Mouse (Mus musculus): ENCODE measurements around the gene Fdxr.
A peak's percentile ranks its signal among the peaks of the same experiment; 100 is the strongest.

The Fdxr gene

DNA sequence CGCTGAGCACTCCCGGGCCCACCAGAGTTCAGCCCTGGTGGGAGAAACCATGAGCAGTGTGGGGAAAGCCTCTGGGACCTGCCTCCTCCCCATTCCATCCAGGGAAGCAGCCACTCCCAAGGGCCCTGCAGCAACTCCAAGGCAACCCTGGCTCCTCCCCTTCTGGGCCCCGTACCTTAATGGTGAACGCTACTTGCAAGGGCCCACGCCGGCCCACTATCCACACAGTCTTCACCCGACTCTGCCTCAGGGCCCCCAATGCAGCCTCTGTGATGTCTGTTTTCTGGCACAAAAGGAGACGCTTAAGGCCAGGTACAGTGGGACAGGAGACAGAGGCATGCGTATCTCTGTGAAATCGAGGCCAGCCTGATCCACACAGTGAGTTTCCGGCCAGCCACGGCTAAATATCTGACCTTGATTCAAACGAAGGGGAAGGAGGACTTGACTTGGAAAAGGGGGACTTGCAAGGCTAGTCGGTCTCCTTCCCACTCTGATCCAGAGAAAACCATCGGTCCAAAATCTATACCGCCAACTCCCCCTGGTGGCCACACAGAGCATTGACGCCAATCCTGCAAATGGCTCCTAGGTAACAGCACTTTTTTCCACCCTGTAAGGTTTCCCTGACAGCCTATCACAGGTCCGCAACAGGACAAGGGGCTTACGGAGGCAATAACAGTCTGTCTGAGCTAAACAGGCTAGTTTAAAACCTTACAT is 6.5 kb downstream of the Fdxr start:
- peak; percentile 67 for DNase-seq (ENCODE audit: low read depth, low spot score)

DNA sequence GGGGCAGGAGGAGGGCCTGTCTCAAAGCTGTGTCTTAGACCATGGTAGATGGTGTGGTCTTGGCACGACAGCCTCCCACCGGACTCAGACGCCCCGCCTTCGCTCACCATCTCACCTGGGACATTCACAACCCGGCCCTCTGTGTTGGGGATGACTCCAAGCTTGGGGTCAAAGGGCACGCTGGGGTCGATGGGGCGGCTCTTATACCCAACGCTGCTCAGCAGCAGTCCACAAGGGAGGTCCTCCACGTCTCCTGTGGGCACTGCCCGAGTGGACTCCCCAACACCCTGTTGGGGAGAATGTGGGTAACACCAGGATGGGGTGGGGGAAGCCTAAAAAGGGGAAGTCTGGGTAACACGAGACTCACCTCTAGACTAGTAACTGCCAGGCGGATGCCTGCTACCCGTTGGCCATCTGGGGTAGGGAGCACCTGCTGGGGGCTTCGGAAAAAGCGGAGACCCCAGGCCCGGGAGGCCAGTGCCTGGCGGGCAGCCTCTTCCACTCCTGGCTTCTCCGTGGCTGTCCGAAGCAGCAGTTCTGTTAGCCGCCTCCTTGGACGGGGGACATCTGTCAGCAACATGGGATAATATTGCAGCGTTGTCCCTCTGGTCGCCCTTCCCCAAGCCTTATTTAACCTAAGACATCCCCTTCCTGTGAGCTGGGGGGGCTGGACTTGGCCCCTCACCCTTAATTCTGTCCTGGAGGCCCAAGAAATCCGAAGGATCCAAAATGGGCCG is 7.4 kb downstream of the Fdxr start:
- no peak for DNase-seq (ENCODE audit: low read depth, low spot score)

- DNase-seq (ENCODE audit: low read depth, low spot score): no peak
These were observed 8.9 kb downstream of the Fdxr start for GRCm38 (mm10) chr11:115267958-115268357.

- DNase-seq (ENCODE audit: low read depth, low spot score): no peak
These were observed 9.6 kb downstream of the Fdxr start, which contains the start of gene Grin2c for GRCm38 (mm10) chr11:115267061-115267883. Gene Grin2c (minus strand): TSS chr11:115267243.

GRCm38 (mm10) chr11:115266400-115266778 is 10.5 kb downstream of the Fdxr start:
- DNase-seq (ENCODE audit: low read depth, low spot score): no peak

DNA sequence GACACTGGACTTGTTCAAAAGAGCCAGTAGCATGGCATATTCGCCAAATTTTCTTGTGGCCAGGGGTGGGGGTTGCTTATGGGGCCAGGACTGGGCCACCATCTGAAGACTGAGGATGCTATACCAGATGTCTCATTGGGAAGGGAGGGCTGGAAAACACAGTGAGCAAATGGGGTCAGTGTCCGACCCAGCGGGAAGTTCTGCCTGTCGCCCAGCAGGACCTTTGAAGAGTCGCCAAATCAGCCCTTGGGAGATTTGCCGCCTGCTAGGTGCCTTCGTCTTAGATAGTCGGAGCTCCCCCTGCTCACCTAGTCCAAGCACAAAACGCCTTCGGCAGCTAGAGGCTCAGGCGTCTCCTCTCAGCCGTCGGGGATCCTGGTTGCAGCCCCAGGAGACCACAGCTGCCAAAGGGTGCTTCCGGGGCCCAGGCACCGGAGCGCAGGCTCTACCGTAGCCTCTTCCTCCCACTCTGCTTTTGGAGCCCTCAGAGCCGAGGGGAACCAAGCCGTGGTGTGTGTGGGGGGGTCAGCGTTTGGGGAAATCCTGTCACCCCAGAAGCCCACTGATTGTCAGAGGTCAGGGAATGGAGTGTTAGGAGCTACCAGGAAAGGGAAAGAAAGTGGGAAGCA is 11.0 kb downstream of the Fdxr start:
- DNase-seq (ENCODE audit: low read depth, low spot score): no peak

GRCm38 (mm10) chr11:115264862-115265668 is 11.8 kb downstream of the Fdxr start:
- DNase-seq (ENCODE audit: low read depth, low spot score): no peak

- DNase-seq (ENCODE audit: low read depth, low spot score): no peak
These were observed 12.6 kb downstream of the Fdxr start for GRCm38 (mm10) chr11:115264136-115264861.

DNA sequence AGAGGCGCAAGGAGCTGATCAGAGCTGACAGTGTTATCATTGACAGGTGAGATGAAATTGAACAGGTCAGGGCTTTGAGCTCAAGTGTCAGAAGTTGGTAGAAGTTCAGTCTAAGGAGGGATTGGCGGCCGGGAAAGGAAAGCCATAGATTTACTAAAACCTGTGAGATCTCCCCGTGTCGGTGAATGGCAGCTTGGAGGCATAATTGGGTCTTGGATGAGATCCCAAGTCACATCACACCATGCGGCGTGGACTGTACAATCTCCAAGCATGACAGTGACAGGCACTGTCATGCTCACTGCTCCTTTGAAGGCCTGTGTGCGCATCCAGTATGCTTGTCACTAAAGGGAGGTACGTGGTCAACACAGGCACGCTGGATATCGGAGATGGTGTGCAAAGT is 13.9 kb downstream of the Fdxr start:
- DNase-seq (ENCODE audit: low read depth, low spot score): no peak

- no peak for DNase-seq (ENCODE audit: low read depth, low spot score)
These were observed 17.7 kb downstream of the Fdxr start for GRCm38 (mm10) chr11:115259134-115259533.

GRCm38 (mm10) chr11:115257775-115258510 is 18.9 kb downstream of the Fdxr start:
- DNase-seq (ENCODE audit: low read depth, low spot score): no peak

GRCm38 (mm10) chr11:115251258-115251657 is 25.6 kb downstream of the Fdxr start:
- no peak for DNase-seq (ENCODE audit: low read depth, low spot score)

DNA sequence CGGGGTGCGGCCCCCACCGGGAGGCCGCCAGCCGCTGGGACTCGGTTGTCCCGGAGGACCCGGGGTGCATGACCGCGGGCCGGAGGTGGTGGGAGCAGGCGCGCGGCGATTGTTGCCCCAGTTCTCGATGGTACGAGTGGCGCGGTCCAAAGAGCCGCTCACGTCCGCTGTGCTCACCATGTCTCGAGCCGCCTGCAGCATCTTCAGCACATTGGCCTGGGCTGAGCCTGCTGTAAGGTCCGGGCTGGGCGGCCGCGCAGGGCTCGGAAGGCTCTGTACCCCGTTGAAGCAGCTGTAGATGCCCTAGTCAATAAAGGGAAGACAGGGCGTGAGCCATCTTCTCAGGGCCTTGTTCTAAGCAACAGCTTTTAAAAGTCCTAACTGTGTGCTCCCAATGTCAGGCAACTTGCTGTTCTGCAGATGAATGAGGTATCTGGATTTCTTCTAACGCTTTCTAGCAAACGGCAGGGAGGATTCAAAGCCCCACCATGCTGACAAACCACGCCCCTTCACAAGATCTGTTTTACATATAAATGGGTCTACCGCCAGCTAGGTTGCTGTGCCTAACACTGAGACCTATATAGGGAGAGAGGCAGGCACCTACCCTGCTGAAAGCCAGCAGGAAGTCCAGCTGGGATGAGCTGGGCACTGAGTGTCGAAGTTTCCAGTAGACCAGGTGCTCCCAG is 26.3 kb downstream of the Fdxr start:
- DNase-seq (ENCODE audit: low read depth, low spot score): no peak

GRCm38 (mm10) chr11:115249721-115250404 is 27.0 kb downstream of the Fdxr start:
- no peak for DNase-seq (ENCODE audit: low read depth, low spot score)

- DNase-seq (ENCODE audit: low read depth, low spot score): no peak
These were observed 28.9 kb downstream of the Fdxr start for GRCm38 (mm10) chr11:115247945-115248344.

DNA sequence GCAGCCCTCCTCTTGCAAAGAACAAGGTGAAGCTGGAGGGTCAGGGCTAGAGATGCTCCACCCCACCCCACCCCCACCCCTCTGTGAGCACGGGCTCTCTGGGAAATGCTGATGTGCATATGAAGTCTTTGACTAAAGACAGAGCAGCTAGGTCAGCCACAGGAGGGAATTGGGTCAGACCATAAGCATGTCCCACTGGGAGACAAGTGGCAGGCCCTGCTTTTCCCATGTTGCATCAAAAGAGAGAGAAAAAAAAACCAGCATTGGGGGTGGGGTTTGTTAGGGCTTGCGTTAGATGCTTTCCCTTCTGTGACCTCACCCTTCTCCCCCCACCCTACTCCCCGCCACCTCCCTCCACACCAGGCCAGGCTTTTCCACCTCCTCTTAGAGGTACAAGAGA is 29.6 kb downstream of the Fdxr start:
- no peak for DNase-seq (ENCODE audit: low read depth, low spot score)

- no peak for DNase-seq (ENCODE audit: low read depth, low spot score)
These were observed 30.5 kb downstream of the Fdxr start for GRCm38 (mm10) chr11:115246386-115246785.

DNA sequence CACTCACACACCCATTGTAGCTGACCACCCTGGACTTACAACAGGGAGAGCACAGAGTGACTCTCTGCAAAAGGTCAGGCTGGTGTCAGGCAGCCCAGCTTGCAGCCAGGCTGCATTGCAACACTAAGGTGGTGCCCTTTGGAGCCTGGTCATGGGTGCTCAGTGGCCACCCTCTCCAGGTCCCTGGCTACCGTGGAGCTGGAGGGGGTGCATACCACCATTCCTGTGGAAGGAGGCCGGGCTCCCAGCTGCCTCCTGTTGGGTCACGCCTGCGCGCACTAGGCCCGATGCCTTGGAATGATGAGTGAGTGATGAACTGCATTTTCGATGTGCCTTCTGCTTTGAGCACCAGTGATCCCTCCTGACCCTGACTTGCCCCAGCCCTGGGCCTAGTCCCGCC is 32.0 kb downstream of the Fdxr start:
- DNase-seq (ENCODE audit: low read depth, low spot score): no peak
